Mouse (Mus musculus) liver (tissue): ENCODE measurements around the gene Lnpep.
"Not testable (repeated sequence)": the region's sequence is repeated elsewhere in the genome, so short reads cannot be mapped to it uniquely, and the experiment has no call there.

Experiments
- DNase-seq: peaks from one replicate; pipeline ENCODE4 v3.0.0-alpha.2; 2020; ENCODE audit warnings: mixed read lengths

The Lnpep gene

DNA sequence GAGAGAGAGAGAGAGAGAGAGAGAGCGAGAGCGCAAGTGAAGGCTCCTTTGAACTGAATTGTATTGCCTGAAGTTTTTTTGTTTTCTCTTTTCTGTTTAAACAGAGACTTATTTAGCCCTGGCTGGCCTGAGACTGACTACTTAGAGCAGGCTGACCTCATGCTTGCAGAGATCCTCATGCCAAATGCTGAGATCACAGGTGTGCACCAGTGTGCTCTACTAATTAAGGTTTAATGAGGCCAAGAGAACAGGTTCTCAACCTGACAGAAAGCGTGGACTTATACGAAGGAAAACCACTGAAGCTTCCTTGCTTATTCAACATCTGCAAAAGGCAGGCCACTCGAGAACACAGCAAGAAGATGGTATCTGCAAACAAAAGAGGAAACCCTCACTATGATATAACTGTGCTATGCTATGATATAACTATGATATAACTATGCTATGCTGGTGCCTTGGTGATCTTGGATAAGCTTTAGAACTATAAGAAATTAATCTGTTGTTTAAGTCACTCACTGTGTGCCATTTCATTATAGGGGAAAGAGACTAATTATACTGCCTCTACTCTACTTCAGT is 16.3 kb downstream of the Lnpep start:
- DNase-seq, result no peak

DNA sequence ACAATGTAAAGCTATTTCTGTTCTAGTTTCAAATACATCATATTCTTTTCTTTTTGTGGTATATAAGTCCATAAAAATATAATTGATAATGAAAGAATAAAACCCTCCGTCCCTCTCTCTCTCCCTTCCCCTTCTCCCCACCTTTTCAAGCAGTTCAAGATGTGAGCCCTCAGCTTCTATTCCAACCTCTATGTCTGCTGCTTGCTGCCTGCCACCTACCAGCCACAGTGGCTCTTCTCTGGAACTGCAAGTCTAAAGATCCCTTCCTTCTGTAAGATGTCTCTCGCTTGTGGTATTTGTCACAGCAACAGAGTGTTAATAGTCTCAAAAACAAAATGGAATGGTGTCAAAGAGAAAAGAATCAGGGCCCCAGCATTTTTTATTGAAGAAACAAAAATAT is 20.3 kb downstream of the Lnpep start:
- DNase-seq, result no peak

GRCm38 (mm10) chr17:17603609-17604008 is 21.2 kb downstream of the Lnpep start:
- no peak for DNase-seq

GRCm38 (mm10) chr17:17602786-17603185 is 22.1 kb downstream of the Lnpep start:
- DNase-seq, result no peak

DNA sequence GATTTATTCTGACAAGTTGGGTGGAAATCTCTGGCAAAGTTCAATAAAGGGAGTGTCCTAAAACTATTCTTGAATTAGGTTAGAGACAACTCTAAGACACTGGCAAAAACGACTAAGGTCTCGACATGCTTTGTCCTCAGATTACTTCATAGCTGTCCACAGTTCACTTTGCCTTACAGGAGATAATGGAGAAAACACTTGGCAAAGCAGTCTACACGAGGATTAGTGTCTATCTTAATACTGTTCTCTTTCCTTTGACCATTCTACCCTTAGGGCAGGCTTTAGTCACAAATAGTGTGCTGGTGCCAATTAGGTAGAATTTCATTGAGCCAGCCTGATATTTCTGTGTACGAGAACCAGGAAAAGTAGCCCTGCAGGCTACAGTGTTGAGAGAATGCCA is 22.5 kb downstream of the Lnpep start:
- no peak for DNase-seq

GRCm38 (mm10) chr17:17600804-17601252 is 24.0 kb downstream of the Lnpep start:
- no peak for DNase-seq

DNA sequence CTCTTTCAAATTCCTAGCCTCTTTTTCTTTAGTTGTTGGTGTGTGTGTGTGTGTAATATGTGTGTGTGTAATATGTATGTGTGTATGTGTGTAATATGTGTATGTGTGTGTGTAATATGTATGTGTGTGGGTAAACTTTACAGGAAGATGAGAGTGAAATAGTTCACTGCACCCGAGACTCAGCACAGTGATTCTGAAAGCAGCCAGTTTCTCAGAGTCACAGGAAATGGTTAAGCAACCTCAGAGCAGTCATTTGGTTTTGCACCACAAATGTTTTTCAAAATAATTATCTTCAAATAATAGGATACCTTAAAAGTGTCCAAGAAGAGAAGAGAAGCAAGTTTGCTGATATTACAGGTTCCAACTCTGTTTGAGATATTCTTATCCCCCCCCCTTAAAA is 24.8 kb downstream of the Lnpep start:
- DNase-seq, result no peak

DNA sequence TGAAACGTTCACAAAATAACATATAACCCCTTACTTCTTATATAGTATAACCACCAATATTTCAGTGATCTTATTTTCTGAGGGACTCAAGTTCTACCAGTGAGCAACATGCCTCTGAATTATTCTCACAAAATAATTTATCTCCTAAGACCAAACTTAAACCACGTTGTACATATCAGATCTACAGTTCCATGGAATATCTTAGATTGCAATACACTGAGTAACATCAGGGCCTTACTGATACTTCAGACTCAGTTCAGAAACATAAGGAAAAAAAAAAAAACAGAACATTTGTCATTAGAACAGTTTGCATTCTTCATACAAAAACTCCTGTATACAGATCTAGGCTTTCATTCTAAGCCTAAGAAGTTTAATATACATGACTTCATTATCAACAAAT is 26.5 kb downstream of the Lnpep start:
- no peak for DNase-seq

- no peak for DNase-seq
These were observed 31.9 kb downstream of the Lnpep start for GRCm38 (mm10) chr17:17592926-17593325.

DNA sequence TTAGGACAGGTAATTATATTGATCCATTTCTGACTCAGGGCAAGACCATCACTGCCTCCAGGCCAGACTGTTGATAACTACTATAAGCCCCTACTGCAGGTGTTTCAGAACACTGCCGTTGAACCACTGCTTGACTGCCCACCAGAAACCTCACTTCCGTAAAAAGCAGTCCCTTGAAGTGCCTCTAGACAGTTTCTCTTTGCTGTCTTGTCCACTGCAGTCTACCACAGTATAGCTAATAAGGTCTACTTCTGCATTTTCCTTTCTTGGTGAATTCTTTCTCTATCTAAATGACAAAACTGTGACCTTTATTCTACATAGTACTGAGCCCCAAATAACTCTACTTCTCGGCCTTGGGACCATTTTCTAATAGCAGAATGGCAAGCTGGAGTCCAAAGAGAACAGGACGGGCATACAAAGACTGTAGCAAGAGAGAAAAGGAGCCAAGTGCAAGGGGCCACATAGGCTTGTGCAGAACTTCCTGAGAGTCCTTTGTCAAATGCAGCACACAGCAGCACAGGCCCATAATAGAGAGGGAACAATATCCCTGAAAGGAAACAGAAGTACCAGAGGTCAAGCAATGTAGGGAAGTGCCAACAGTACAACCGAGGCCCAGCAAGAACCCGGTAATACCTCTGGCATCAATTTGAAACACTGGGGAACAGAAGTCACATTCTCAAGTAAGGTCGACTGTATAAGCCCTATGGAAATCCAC is 37.4 kb downstream of the Lnpep start:
- no peak for DNase-seq

DNA sequence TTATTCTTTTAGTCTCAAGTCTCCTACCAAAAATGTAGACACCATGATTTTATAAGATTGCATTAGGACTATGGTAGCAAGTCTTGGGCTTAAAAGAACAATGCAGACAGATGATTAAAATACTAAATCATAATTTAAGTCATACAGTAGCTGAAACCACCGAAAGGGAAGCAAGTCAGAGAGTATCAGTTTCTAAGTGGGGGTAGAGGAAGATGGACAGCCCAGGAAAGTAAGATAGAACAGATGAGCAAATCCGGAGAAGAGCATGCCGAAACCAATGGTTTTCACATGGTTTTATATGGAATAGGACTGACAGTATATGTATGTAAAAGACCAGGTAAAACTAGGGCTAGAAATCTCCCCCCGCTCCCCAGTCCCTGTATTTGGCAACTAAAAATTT is 39.7 kb downstream of the Lnpep start:
- DNase-seq, result no peak

- no peak for DNase-seq
These were observed 41.0 kb downstream of the Lnpep start for GRCm38 (mm10) chr17:17583896-17584295.

GRCm38 (mm10) chr17:17581234-17581633 is 43.6 kb downstream of the Lnpep start:
- no peak for DNase-seq

DNA sequence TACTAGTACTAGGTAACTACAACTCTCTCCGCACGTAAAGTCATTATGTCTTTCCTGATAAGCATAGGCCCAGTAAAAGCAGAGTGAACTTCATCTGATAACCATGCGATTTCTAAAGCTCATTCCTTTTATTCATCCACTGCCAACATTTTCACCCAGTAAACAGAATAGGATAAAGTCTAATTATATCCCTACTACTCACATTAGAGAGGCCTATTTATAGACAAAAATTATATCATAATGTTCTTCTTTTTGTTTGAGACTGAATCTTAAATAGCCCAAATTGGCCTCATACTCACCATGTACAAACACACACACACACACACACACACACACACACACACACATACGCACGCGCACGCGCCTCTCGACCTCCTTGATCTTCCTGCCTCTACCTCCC is 48.5 kb downstream of the Lnpep start:
- no peak for DNase-seq

DNA sequence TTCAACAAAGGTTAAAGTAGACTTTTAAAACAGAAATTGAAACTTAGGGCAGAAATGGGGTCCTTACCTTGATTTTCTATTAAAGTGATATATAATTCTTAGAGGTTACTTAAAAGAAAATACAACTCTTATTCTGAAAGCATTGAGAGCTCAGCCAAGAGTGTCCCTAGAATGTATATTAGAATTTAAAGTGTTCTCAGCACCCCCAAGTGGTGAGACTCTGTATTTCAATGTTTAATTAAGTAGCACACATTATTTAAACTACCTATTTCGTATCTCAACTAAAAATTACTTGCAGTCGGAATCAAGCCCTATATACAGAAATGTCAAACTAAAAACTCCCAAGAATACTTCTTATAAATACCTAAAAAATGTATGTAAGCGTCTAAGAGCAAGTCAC is 57.8 kb downstream of the Lnpep start:
- no peak for DNase-seq

DNA sequence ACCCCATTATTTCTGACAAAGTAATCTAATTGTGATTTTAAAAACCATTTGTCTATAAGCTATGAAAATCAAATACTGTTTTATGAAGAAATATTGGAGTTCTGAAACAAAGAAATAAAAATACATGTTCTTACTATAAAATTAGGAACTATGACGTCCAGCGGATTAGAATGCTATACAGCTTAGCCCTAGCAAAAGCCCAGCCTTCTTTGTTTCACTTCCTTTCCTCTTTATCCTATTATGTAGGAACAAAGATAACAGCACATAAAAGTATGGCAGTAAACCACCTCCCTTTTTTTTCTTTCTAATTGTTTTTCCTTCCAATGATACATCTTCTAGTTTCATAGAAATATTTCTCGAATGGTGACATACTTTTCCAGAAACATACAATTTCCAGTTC is 75.9 kb downstream of the Lnpep start:
- DNase-seq, result no peak

- no peak for DNase-seq
These were observed 93.5 kb downstream of the Lnpep start for GRCm38 (mm10) chr17:17531338-17531737.

DNA sequence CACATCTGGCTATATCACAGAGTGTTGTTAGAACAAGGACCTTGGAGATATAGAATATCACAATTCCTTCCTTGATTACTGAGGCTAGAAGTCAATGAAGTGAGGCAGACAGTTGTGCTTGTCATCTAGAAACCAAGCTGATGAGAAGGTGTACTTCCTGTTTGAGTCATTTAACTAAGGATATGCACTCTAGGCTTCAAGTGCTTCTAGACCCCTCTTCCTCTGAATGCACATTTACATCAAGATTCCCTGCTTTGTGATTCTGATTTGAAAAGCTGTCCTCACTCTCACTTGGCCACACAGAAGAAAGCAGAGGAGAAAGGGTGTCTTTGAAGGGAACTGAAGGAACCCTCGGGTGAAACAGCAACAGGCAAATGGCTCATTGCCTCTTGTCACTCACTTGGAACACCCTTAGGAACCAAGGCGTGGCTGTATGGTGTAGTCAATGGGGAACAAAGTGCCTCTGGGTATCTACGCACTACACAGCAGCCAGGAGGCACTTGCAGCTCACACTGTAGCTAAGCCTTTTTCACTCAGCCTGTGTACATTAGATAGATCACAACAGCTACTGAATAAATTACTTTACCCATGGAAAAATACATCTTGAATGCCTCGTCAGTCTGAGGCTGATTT is 108.3 kb downstream of the Lnpep start:
- DNase-seq, result no peak

- no peak for DNase-seq
These were observed 118.2 kb downstream of the Lnpep start for GRCm38 (mm10) chr17:17506677-17507076.

DNA sequence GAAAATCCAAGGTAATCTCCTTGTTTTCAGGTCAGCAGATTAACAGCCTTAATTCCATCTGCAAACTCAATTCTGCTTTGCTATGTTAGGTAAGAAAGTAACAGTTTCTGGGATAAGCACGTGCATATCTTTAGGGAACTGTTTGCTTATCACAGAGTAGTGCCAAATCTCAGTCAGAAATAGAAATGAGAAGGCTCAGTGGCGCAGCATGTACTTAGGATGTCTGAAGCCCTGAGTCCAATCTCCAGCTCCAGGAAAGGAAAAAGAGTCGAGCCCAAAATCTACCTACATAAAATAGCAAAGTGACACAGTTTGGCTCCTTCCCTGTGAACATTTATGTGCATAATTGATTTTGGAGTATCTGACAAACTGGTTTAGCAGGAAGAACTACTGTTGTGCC is 125.6 kb downstream of the Lnpep start:
- no peak for DNase-seq

DNA sequence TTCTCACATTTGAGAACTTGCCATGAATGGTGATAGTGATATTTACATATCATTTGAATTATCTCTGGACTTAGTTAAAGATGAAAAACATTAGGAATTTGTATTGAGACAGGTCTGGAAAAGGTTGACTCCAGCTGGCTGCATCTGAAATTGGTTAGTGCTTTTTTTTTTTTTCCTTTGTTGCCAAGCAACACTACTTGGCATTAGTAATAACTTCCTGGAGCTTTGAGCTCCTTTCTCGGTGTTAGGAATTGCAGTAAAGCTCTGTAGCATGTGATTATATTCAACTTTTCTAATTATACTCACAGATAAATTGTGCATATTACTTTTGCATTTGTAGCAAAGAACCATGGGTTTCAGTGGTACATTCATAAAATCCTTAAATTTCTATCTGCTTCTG is 126.0 kb downstream of the Lnpep start:
- DNase-seq, result no peak

DNA sequence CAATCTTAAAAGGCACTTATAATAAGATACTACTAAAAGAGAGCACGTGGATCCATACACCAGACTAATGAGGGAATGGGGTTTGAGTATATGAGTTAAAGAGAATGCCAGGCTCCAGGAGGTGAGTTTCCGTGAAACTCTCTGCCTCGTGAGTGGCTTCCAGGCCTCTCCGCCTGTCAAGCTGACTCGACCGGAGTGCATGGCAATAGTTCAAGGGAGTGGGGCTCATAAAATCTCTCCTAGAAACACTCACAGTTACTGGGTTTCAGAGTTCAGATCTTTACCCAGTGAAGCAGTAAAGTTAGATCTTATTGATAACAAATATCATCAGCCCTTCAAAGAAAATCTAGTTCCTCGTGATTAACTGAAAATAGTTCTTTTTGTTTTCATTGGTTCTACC is 128.1 kb downstream of the Lnpep start:
- no peak for DNase-seq

DNA sequence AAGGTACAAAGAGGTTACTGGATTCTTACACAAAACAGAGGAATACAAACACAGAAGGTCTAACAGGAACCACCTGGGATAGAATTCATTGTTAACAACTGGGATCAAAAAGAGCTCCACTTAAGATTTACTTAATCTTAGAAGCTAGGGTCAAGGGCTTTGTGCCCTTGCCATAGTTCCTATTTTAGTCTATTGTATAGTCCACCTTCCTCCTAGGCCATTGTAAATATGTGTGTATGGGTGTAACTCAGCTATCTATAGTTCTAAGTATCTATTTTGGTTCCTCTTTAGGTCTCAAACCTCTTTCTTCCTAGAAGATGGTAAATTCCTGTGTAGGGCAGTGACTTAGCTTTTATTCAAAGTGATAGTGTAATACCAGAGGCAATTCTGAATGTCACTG is 128.6 kb downstream of the Lnpep start:
- DNase-seq, result not testable (repeated sequence)

DNA sequence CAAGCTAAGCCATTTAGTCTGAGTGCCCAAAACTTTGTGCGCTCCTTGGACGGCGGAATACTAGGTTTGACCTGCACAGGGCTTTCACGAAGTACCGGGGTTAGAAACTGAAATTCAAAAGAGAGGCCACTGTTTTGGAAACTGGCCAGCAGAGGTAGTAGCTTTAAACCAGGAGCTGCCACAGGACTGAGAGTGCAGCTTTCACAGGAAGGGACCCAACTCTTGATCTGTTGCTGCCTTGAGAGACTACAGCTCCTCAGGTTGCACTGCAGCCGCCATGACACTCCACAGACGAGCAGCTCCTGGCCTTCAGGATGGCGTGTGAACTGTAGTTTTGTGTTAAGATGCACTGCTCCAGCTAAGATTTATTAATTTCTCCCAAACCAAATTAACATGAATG is 132.7 kb downstream of the Lnpep start:
- no peak for DNase-seq

DNA sequence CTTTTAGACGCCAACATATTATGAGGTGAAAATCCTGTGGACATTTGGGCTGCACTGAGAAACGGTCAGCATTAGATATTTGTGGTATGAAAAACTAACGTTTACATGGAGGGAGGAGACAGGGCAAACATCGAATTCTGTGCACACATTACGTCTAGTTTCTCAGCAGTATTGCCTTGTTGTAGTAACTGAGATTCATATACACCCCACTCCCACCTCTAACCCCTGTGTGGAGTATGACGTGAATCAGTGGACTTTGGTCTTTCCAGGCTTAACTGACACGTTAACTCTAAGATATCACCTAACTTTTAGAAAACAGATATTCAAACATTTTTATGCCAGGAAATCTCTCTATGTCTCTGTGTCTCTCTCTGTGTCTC is 133.2 kb downstream of the Lnpep start:
- no peak for DNase-seq
